Mouse (Mus musculus): Measurements from ENCODE around the gene Rpl13a. TPM values are rescaled to one million over a fixed set of nuclear protein-coding genes. Genes with fewer than 3 reads are reported as not detected.
"Not testable (repeated sequence)": the region's sequence is repeated elsewhere in the genome, so short reads cannot be mapped to it uniquely, and the experiment has no call there.

Rpl13a gene
- polyA plus RNA-seq, 1 experiment from 2014 or later, result 977 TPM

GRCm38 (mm10) chr7:45127700-45128224 is 799 bp downstream of the Rpl13a start:
- peaks cover 27% of the 10 kb centered on the region for H3K36me3 ChIP-seq
- peak overlapping the region; percentile 97 for H3K4me2 ChIP-seq (replicated peaks)
- no peaks in the 10 kb centered on the region for H3K9me3 ChIP-seq (replicated peaks)
- peak overlapping the region; percentile 98 for H3K9ac ChIP-seq
- peaks cover 4% of the 10 kb centered on the region; the same call in 1 of the 2 replicates for H3K27me3 ChIP-seq
- no peak for ATAC-seq (ENCODE audit: low FRiP score)
- 2% methylated on average over 6 of the region's 6 CpGs for WGBS
- H3K4me1 ChIP-seq, result peaks cover 40% of the 10 kb centered on the region
- peak overlapping the region; percentile 87 for H3K4me3 ChIP-seq
- H3K27ac ChIP-seq, result peak overlapping the region; percentile 88

GRCm38 (mm10) chr7:45126844-45127699 is 1.5 kb downstream of the Rpl13a start:
- Histone ChIP-seq H3K4me1 (peaks cover 44% of the 10 kb centered on the region), H3K36me3 (peaks cover 34% of the 10 kb centered on the region), H3K27ac (peak overlapping the region; percentile 88), H3K9ac (peak overlapping the region; percentile 98), H3K27me3 (peaks cover 2% of the 10 kb centered on the region; the same call in 1 of the 2 replicates), H3K4me3 (peak overlapping the region; percentile 87), H3K4me2 (replicated peaks) (peak overlapping the region; percentile 97), H3K9me3 (replicated peaks) (no peaks in the 10 kb centered on the region)
- ATAC-seq (ENCODE audit: low FRiP score), result no peak
- WGBS, result 50% methylated on average over 21 of the region's 21 CpGs

- Histone ChIP-seq H3K36me3 (peaks cover 42% of the 10 kb centered on the region), H3K4me1 (peaks cover 51% of the 10 kb centered on the region)
Measured at GRCm38 (mm10) chr7:45126147-45126843, 2.3 kb downstream of the Rpl13a start.

GRCm38 (mm10) chr7:45125649-45126048 is 2.9 kb downstream of the Rpl13a start:
- not testable (repeated sequence) for H3K4me3 ChIP-seq; H3K9me3 ChIP-seq (replicated peaks); H3K9ac ChIP-seq; ATAC-seq (ENCODE audit: low FRiP score); H3K27me3 ChIP-seq
- H3K36me3 ChIP-seq, result peaks cover 48% of the 10 kb centered on the region
- WGBS, result 52% methylated on average over 5 of the region's 5 CpGs
- H3K4me1 ChIP-seq, result peaks cover 52% of the 10 kb centered on the region
- peak overlapping the region; percentile 44; the same call in 1 of the 2 replicates for H3K4me2 ChIP-seq (replicated peaks)
- H3K27ac ChIP-seq, result peak overlapping the region; percentile 77; the same call in 1 of the 2 replicates

More at GRCm38 (mm10) chr7:45126147-45126843, 2.3 kb downstream of the Rpl13a start:
- peak overlapping the region; percentile 97 for H3K4me2 ChIP-seq (replicated peaks)
- H3K27ac ChIP-seq, result peak overlapping the region; percentile 88
- ATAC-seq (ENCODE audit: low FRiP score), result no peak
- H3K4me3 ChIP-seq, result peak overlapping the region; percentile 87
- WGBS, result 77% methylated on average over 17 of the region's 17 CpGs
- H3K27me3 ChIP-seq, result no peaks in the 10 kb centered on the region
- H3K9ac ChIP-seq, result peak overlapping the region; percentile 98
- no peaks in the 10 kb centered on the region for H3K9me3 ChIP-seq (replicated peaks)

- Histone ChIP-seq H3K4me3 (peak overlapping the region; percentile 90; the same call in 1 of the 2 replicates), H3K4me1 (peaks cover 50% of the 10 kb centered on the region), H3K36me3 (peaks cover 53% of the 10 kb centered on the region), H3K27ac (peak overlapping the region; percentile 77), H3K9me3 (replicated peaks) (no peaks in the 10 kb centered on the region), H3K27me3 (no peaks in the 10 kb centered on the region), H3K9ac (peak overlapping the region; percentile 6; the same call in 1 of the 2 replicates), H3K4me2 (replicated peaks) (peak overlapping the region; percentile 44)
- WGBS, result 21% methylated on average over 7 of the region's 7 CpGs
- ATAC-seq (ENCODE audit: low FRiP score), result no peak
Measured at GRCm38 (mm10) chr7:45125144-45125600, 3.4 kb downstream of the Rpl13a start.

- peaks cover 45% of the 10 kb centered on the region for H3K4me1 ChIP-seq
- peak within 1 kb of the TSS; percentile 98 for H3K9ac ChIP-seq
- no peaks in the 10 kb centered on the region for H3K27me3 ChIP-seq
- ATAC-seq (ENCODE audit: low FRiP score), result peak; percentile 87
- 2% methylated on average over 59 of the region's 59 CpGs for WGBS
- peaks cover 60% of the 10 kb centered on the region for H3K36me3 ChIP-seq
- no peaks in the 10 kb centered on the region for H3K9me3 ChIP-seq (replicated peaks)
- peak within 1 kb of the TSS; percentile 90 for H3K4me2 ChIP-seq (replicated peaks)
- H3K27ac ChIP-seq, result peak within 1 kb of the TSS; percentile 83
- H3K4me3 ChIP-seq, result peak within 1 kb of the TSS; percentile 90
Measured at GRCm38 (mm10) chr7:45124224-45125143, 4.1 kb downstream of the Rpl13a start, which contains the start of gene Rps11. Gene Rps11, minus strand, starts transcription at chr7:45124439.

- Histone ChIP-seq H3K4me2 (replicated peaks) (peak overlapping the region; percentile 90), H3K9me3 (replicated peaks) (no peaks in the 10 kb centered on the region), H3K36me3 (peaks cover 71% of the 10 kb centered on the region), H3K27ac (0 out of 2 replicates have a peak overlapping the region, but pooled peaks have one; percentile 83), H3K27me3 (no peaks in the 10 kb centered on the region), H3K4me3 (peak overlapping the region; percentile 90), H3K4me1 (peaks cover 43% of the 10 kb centered on the region), H3K9ac (peak overlapping the region; percentile 98)
- 26% methylated on average over 12 of the region's 12 CpGs for WGBS
- ATAC-seq (ENCODE audit: low FRiP score), result no peak
Measured at GRCm38 (mm10) chr7:45123186-45123570, 5.4 kb downstream of the Rpl13a start.

- Histone ChIP-seq H3K4me1 (peaks cover 41% of the 10 kb centered on the region), H3K9me3 (replicated peaks) (no peaks in the 10 kb centered on the region), H3K4me2 (replicated peaks) (peak overlapping the region; percentile 90), H3K27me3 (no peaks in the 10 kb centered on the region), H3K36me3 (peaks cover 74% of the 10 kb centered on the region), H3K9ac (peak overlapping the region; percentile 98), H3K27ac (no peak overlapping the region), H3K4me3 (peak overlapping the region; percentile 90)
- ATAC-seq (ENCODE audit: low FRiP score), result no peak
- 89% methylated on average over 15 of the region's 15 CpGs for WGBS
Measured at GRCm38 (mm10) chr7:45122561-45123185, 5.9 kb downstream of the Rpl13a start.

- Histone ChIP-seq H3K9ac (peak overlapping the region; percentile 33; the same call in 1 of the 2 replicates), H3K27me3 (no peaks in the 10 kb centered on the region), H3K36me3 (peaks cover 72% of the 10 kb centered on the region), H3K4me2 (replicated peaks) (no peak overlapping the region), H3K4me3 (no peak overlapping the region), H3K27ac (no peak overlapping the region), H3K4me1 (peaks cover 33% of the 10 kb centered on the region), H3K9me3 (replicated peaks) (no peaks in the 10 kb centered on the region)
- no peak for ATAC-seq (ENCODE audit: low FRiP score)
Measured at GRCm38 (mm10) chr7:45121966-45122365, 6.6 kb downstream of the Rpl13a start.

GRCm38 (mm10) chr7:45121404-45121803 is 7.2 kb downstream of the Rpl13a start:
- Histone ChIP-seq H3K4me3 (no peak overlapping the region), H3K4me1 (peaks cover 28% of the 10 kb centered on the region), H3K36me3 (peaks cover 66% of the 10 kb centered on the region), H3K27ac (no peak overlapping the region), H3K9ac (peak overlapping the region; percentile 33; the same call in 1 of the 2 replicates), H3K9me3 (replicated peaks) (no peaks in the 10 kb centered on the region), H3K27me3 (no peaks in the 10 kb centered on the region), H3K4me2 (replicated peaks) (no peak overlapping the region)
- WGBS, result 81% methylated on average over 8 of the region's 8 CpGs
- no peak for ATAC-seq (ENCODE audit: low FRiP score)

All from hindbrain, embryonic 12.5 days (tissue).